Mouse (Mus musculus) liver, postnatal 0 days (tissue): Measurements from ENCODE around the gene Thsd4.

Experiments used
- CTCF ChIP-seq: sonication (generic); IDR thresholded peaks from 2 replicates; pipeline ENCODE4 v1.5.1; 2016; ENCODE audit warnings: antibody characterized with exemption, low read depth
- EP300 ChIP-seq: IDR thresholded peaks from 2 replicates; pipeline ENCODE4 v1.6.1; 2016; ENCODE audit warnings: antibody characterized with exemption, low read depth, mild to moderate bottlenecking

- no peak for TF ChIP-seq CTCF
- no peak for TF ChIP-seq EP300
Observed at GRCm38 (mm10) chr9:60414076-60414755, 107.6 kb downstream of the Thsd4 start.
